Mouse (Mus musculus): Measurements from ENCODE around the gene Rpl12. TPM values are rescaled to one million over a fixed set of nuclear protein-coding genes. Genes with fewer than 3 reads are reported as not detected.

Gene Rpl12
- polyA plus RNA-seq, 1 experiment from 2014 or later, result 102 TPM

DNA sequence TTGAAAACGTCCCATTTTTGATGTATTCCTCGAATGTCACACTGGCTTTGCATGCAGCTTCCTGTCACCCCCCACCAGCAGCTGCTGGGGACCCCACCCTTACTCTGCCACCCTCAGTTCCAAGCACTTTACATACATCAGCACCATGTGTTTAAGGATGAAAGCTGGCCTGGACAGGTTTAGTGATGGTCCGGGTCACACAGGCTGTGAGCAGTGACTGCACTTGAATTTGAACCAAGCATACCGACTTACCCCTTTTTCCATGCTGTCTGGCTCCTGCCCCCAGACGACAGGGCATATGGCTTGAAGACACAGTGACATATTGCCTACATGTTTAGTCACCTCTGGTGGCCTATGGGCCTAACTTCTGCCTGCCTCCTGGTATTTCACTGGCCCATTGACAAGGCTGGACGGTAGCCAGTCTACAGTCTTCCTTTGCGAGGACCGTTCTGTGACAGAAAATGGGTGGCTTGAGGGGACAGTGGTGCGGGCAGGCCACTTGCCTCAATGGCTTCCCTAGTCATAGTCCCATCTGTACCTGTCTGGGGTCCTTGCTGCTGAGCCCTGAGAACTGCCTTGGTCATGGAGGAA is 6.8 kb downstream of the Rpl12 start:
- H3K4me2 ChIP-seq, result peak overlapping the region; percentile 87
- peaks cover 28% of the 10 kb centered on the region for H3K36me3 ChIP-seq
- H3K9me3 ChIP-seq, result no peaks in the 10 kb centered on the region
- peak overlapping the region; percentile 76 for H3K9ac ChIP-seq
- H3K4me1 ChIP-seq (replicated peaks), result peaks cover 50% of the 10 kb centered on the region
- H3K27ac ChIP-seq (replicated peaks), result peak overlapping the region; percentile 94; the same call in 1 of the 2 replicates
- ATAC-seq (ENCODE audit: low read depth), result no peak
- WGBS, result 86% methylated on average over 9 of the region's 9 CpGs
- H3K4me3 ChIP-seq, result peak overlapping the region; percentile 59
- no peaks in the 10 kb centered on the region for H3K27me3 ChIP-seq

DNA sequence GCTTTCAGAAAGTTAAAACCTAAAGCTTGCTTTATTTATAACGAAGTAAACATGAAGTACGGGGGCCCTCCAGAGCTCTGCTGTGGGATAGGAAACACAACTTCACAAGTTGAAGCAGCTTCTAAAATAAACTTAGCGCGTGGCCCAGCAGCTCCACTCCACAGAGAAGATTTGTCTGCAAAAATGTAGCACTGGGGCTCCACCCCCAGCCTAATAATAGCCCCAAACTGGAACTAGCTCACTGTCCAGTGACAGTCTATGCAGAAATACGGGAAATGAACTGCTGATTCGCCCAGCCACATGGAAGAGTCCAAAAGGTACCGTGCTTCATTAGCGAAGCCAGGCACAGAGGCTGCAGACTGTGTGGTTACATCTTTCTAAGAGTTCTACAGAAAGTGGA is 8.0 kb downstream of the Rpl12 start:
- H3K4me1 ChIP-seq (replicated peaks), result peaks cover 38% of the 10 kb centered on the region
- no peak for ATAC-seq (ENCODE audit: low read depth)
- no peak overlapping the region for H3K27ac ChIP-seq (replicated peaks)
- H3K9ac ChIP-seq, result 0 out of 2 replicates have a peak overlapping the region, but pooled peaks have one; percentile 38
- WGBS, result 91% methylated on average over 8 of the region's 8 CpGs
- no peaks in the 10 kb centered on the region for H3K9me3 ChIP-seq
- H3K4me2 ChIP-seq, result no peak overlapping the region
- peaks cover 28% of the 10 kb centered on the region for H3K36me3 ChIP-seq
- H3K4me3 ChIP-seq, result no peak overlapping the region
- no peaks in the 10 kb centered on the region for H3K27me3 ChIP-seq

DNA sequence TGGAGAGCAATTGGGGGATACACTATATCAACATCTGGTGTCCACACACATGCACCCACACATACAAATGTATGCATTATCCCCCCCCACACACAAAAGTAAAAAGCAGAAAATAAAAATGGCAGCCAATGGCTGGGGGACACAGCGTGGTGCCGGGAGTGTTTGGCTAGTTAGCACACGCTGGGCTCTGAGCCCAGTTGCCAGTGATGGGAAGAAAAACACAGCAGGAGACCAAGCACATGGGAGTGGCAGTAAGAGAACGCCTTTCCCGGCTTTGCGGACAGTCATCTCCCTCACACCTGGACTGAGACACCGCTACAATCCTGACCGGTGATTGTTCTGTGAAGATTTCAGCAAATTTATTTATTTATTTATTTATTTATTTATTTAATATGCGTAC is 9.9 kb downstream of the Rpl12 start:
- H3K36me3 ChIP-seq, result peaks cover 38% of the 10 kb centered on the region
- no peak for ATAC-seq (ENCODE audit: low read depth)
- no peaks in the 10 kb centered on the region for H3K27me3 ChIP-seq
- no peak overlapping the region for H3K27ac ChIP-seq (replicated peaks)
- H3K9me3 ChIP-seq, result no peaks in the 10 kb centered on the region
- no peak overlapping the region for H3K9ac ChIP-seq
- WGBS, result 26% methylated on average over 9 of the region's 9 CpGs
- H3K4me2 ChIP-seq, result no peak overlapping the region
- H3K4me1 ChIP-seq (replicated peaks), result peaks cover 28% of the 10 kb centered on the region
- no peak overlapping the region for H3K4me3 ChIP-seq

DNA sequence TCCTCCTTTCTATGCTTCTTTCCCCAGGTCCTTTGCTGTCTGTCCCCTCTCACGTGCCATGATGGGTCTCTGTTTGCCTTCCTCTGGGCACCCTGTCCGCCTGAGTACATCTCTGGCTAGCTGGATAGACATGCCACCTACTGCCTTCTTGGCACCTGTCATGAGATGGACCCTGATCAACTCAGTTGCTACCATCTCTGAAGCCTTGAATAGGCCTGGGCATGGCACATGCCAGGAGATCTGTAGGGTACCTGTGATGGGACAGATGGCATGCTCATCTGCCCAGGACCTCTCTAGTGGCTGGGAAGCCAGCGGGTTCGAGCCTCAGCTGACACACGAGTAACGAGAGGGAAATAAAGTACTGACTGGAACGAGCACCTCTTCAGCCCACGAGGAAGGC is 12.9 kb downstream of the Rpl12 start:
- no peak overlapping the region for H3K9ac ChIP-seq
- no peak overlapping the region for H3K4me3 ChIP-seq
- H3K27me3 ChIP-seq, result no peaks in the 10 kb centered on the region
- peaks cover 15% of the 10 kb centered on the region for H3K4me1 ChIP-seq (replicated peaks)
- H3K9me3 ChIP-seq, result no peaks in the 10 kb centered on the region
- WGBS, result 89% methylated on average over 8 of the region's 8 CpGs
- no peak overlapping the region for H3K27ac ChIP-seq (replicated peaks)
- no peak for ATAC-seq (ENCODE audit: low read depth)
- peaks cover 42% of the 10 kb centered on the region for H3K36me3 ChIP-seq
- H3K4me2 ChIP-seq, result no peak overlapping the region

DNA sequence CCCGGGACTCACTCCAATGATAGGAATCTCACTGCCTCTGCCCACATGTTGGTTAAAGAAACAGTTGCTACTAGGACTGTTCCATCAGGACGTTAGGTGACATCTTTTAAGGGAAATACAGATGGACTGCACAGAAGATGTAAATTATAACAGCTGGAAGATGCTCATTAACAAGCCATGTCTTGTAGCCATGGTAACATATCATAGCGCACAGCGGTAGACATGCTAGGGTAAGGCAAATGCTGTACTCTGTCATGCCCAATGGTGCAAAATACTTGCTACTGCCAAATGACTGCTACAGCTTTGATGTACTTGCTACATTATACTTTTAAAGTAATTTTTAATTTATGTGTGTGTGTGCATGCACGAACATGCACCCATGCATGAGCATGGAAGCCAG is 15.8 kb downstream of the Rpl12 start:
- no peak overlapping the region for H3K27ac ChIP-seq (replicated peaks)
- H3K4me2 ChIP-seq, result no peak overlapping the region
- H3K36me3 ChIP-seq, result peaks cover 42% of the 10 kb centered on the region
- no peak for ATAC-seq (ENCODE audit: low read depth)
- H3K9ac ChIP-seq, result peak overlapping the region; percentile 18; the same call in 1 of the 2 replicates
- H3K27me3 ChIP-seq, result no peaks in the 10 kb centered on the region
- peaks cover 17% of the 10 kb centered on the region for H3K4me1 ChIP-seq (replicated peaks)
- no peak overlapping the region for H3K4me3 ChIP-seq
- H3K9me3 ChIP-seq, result no peaks in the 10 kb centered on the region
- WGBS, result 79% methylated on average over 5 of the region's 5 CpGs

DNA sequence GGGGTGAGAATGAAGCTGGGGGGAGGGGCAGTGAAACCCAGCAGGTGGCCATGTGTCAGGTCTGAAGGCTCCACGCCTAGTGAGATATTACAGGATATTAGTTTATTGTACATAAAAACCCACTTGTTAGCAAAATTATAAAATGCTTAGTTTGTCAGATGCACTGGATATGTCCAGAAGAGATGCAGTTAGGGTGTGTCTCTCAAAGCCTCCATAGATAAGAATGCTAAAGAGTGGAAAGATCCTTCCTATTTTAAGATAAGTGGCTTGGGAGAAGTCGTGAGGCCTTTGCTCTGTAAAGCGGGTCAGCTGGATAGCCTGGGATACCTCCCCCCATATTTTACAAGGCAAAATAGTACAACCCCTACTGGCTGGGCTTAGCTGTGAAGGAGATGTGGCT is 17.3 kb downstream of the Rpl12 start:
- H3K36me3 ChIP-seq, result peaks cover 29% of the 10 kb centered on the region
- no peak overlapping the region for H3K27ac ChIP-seq (replicated peaks)
- peaks cover 25% of the 10 kb centered on the region for H3K4me1 ChIP-seq (replicated peaks)
- no peak for ATAC-seq (ENCODE audit: low read depth)
- no peak overlapping the region for H3K4me2 ChIP-seq
- no peaks in the 10 kb centered on the region for H3K27me3 ChIP-seq
- 83% methylated on average over 3 of the region's 3 CpGs for WGBS
- no peak overlapping the region for H3K9ac ChIP-seq
- no peak overlapping the region for H3K4me3 ChIP-seq
- H3K9me3 ChIP-seq, result no peaks in the 10 kb centered on the region

DNA sequence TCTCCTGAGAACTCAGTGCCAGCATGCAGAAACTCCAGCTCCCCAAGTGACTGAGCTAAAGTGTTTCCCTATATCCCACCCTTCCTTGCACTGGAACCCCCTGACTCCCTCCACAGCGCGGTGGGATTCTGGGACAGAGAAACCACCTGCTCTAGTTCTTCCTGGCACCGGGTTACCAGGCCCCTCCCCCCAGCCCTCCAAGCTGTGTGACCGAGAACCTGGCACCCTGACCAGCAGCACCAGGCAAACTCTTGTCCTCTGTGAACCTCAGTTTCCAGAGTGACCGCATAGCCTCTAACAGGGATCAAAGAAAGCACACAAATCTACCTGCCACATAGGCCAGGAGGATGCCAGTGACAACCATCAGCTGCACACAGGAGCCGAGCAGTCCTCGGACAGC is 18.3 kb downstream of the Rpl12 start:
- H3K36me3 ChIP-seq, result peaks cover 19% of the 10 kb centered on the region
- no peaks in the 10 kb centered on the region for H3K27me3 ChIP-seq
- H3K4me2 ChIP-seq, result no peak overlapping the region
- H3K27ac ChIP-seq (replicated peaks), result no peak overlapping the region
- H3K9ac ChIP-seq, result peak overlapping the region; percentile 31; the same call in 1 of the 2 replicates
- H3K9me3 ChIP-seq, result no peaks in the 10 kb centered on the region
- peaks cover 25% of the 10 kb centered on the region for H3K4me1 ChIP-seq (replicated peaks)
- no peak overlapping the region for H3K4me3 ChIP-seq
- no peak for ATAC-seq (ENCODE audit: low read depth)
- 86% methylated on average over 7 of the region's 7 CpGs for WGBS

DNA sequence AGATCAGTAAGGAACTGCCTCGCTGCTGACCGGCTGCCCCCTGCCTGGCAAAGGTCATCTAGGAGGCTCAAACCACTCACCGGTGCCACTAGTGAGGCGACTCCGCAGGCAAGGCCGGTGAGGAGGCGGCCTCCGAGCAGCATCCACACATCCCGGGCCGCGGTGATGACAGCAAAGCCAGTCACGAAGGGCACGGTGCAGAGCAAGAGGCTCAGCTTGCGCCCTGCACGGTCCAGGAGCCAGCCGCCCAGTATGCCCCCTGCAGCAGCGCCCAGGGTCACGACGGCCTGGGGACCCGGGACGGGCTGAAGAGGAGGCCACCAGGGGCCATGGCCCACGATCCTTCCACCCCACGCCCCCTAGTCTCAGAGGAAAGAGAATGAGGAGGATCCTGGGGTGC is 19.9 kb downstream of the Rpl12 start:
- Histone ChIP-seq H3K9me3 (no peaks in the 10 kb centered on the region), H3K27ac (replicated peaks) (peak overlapping the region; percentile 81), H3K4me1 (replicated peaks) (peaks cover 25% of the 10 kb centered on the region), H3K27me3 (no peaks in the 10 kb centered on the region), H3K4me3 (peak overlapping the region; percentile 88), H3K9ac (peak overlapping the region; percentile 92), H3K36me3 (peaks cover 3% of the 10 kb centered on the region), H3K4me2 (peak overlapping the region; percentile 99)
- 3% methylated on average over 23 of the region's 23 CpGs for WGBS
- peak; percentile 54 for ATAC-seq (ENCODE audit: low read depth)

DNA sequence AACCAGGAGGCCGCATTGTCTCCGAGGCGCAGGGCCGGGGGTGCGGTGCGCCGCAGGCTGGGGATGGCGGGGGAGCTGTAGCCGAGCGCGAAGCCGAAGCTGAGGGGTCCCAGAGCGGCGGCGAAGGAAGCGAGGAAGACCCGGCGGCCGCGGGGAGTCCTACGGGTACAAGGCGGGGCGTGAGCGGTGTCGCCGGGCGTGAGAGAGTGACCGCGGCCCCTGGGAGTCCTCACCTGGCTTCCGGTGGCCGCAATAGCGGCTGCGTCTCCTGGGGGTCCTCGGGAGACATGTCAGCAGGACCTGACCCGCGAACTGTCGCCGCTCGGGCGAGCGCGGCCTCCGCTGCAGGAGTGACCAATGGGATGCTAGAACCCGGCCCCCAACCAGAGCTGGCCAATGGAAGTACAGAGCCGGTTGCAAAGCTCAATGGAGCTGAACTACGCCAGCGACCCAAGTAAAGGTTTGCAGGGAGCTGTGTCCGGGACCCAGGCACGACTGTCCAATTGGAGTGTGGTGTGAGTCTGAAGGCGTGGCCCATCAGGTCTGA is 20.4 kb downstream of the Rpl12 start, which contains the start of gene Slc2a8:
Gene Slc2a8, minus strand, starts transcription at position 359 of the 547 bp plus-strand sequence.
- ATAC-seq (ENCODE audit: low read depth), result peak; percentile 99
- Histone ChIP-seq H3K27ac (replicated peaks) (peak within 1 kb of the TSS; percentile 81), H3K9ac (peak within 1 kb of the TSS; percentile 92), H3K4me1 (replicated peaks) (peaks cover 23% of the 10 kb centered on the region), H3K4me3 (peak within 1 kb of the TSS; percentile 88), H3K9me3 (no peaks in the 10 kb centered on the region), H3K4me2 (peak within 1 kb of the TSS; percentile 99), H3K27me3 (no peaks in the 10 kb centered on the region), H3K36me3 (no peaks in the 10 kb centered on the region)
- under 1% methylated on average over 43 of the region's 50 CpGs for WGBS

DNA sequence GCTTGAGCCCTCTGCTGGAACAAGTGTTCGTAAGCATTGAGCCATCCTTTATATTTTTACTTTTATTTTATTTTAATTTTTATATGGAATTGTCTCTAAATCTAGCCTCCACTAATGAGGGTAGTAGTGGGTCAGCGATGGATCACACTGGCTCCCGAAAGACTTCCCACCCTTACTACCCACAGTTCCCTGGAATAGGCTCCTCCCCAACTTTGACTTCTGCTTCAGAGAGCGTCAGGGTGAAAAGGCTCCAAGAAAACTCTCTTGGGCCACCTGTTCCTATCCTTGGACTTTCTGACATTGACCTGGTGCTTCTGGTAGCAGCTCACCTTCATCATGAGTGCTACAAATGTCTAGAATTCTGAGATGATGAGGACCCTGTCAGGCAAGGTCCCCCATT is 21.3 kb downstream of the Rpl12 start:
- peak overlapping the region; percentile 27; the same call in 1 of the 2 replicates for H3K9ac ChIP-seq
- WGBS, result 3% methylated on average over 4 of the region's 4 CpGs
- no peaks in the 10 kb centered on the region for H3K36me3 ChIP-seq
- no peaks in the 10 kb centered on the region for H3K9me3 ChIP-seq
- no peaks in the 10 kb centered on the region for H3K27me3 ChIP-seq
- no peak overlapping the region for H3K27ac ChIP-seq (replicated peaks)
- peak overlapping the region; percentile 88 for H3K4me3 ChIP-seq
- H3K4me2 ChIP-seq, result peak overlapping the region; percentile 99
- H3K4me1 ChIP-seq (replicated peaks), result peaks cover 21% of the 10 kb centered on the region
- ATAC-seq (ENCODE audit: low read depth), result no peak

DNA sequence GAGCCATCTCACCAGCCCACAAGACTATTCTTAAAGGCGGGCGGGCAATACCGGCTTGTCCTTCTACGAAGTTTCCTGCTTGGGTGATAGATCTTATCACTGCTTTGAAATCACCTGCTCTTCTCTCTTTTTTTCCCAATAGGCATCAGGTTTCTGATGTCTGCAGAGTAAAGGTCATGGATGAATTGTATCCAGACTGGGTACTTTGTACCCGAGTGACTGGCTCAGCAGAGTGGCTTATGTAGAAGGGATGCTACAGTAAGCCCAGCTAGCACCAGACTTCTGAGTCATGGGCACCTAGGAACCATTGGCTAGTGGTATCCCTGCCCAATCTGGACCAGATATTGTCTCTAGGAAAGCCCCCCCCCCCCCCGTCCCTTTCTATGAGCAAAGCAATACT is 22.3 kb downstream of the Rpl12 start:
- no peaks in the 10 kb centered on the region for H3K36me3 ChIP-seq
- 65% methylated on average over 6 of the region's 6 CpGs for WGBS
- H3K27me3 ChIP-seq, result no peaks in the 10 kb centered on the region
- H3K9me3 ChIP-seq, result no peaks in the 10 kb centered on the region
- no peak overlapping the region for H3K4me2 ChIP-seq
- H3K9ac ChIP-seq, result no peak overlapping the region
- no peak overlapping the region for H3K27ac ChIP-seq (replicated peaks)
- H3K4me3 ChIP-seq, result no peak overlapping the region
- H3K4me1 ChIP-seq (replicated peaks), result peaks cover 21% of the 10 kb centered on the region
- ATAC-seq (ENCODE audit: low read depth), result no peak

DNA sequence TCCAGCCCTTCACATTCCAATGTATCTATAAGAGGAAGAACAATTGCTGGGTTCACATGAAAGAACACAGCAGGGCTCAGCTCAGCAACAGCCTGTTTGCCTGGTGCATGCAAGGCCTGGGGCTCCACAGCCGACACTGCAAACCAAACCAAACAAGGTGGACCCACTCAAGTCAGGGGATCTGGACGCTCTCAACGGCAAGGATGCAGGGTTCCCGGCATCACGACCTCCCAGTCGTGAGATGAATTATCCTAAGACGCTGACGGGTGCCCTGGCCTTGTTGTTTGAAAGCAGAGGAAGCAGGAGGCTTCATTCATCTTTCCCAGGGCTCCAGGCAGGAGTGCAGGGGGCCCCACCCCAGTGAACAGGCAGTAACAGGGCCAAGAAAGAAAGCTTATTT is 24.5 kb downstream of the Rpl12 start:
- no peak for ATAC-seq (ENCODE audit: low read depth)
- H3K36me3 ChIP-seq, result no peaks in the 10 kb centered on the region
- H3K27ac ChIP-seq (replicated peaks), result no peak overlapping the region
- H3K4me3 ChIP-seq, result no peak overlapping the region
- H3K9me3 ChIP-seq, result no peaks in the 10 kb centered on the region
- H3K27me3 ChIP-seq, result no peaks in the 10 kb centered on the region
- peaks cover 14% of the 10 kb centered on the region for H3K4me1 ChIP-seq (replicated peaks)
- no peak overlapping the region for H3K4me2 ChIP-seq
- no peak overlapping the region for H3K9ac ChIP-seq
- WGBS, result 75% methylated on average over 8 of the region's 8 CpGs

DNA sequence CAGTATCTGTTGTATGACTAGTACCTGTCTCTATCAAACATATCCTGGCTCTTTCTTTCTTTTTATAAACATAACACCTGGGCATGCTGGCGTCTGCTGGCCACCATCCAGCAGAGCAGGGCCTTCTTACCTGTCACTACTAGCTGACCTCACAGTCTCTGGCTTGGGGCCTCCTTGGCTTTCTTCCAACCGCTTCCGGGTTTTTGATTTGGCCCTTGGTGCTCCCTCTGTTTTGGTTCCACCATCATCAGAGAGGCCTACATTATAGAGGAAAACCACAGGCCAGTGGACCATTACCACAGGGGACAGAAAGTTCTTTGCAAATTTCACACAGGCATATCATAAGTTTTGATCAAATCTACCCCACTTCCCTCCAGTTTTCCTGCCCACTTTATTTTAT is 28.0 kb downstream of the Rpl12 start:
- no peaks in the 10 kb centered on the region for H3K4me1 ChIP-seq (replicated peaks)
- no peak overlapping the region for H3K4me3 ChIP-seq
- 84% methylated on average over 3 of the region's 3 CpGs for WGBS
- no peak overlapping the region for H3K9ac ChIP-seq
- no peak overlapping the region for H3K4me2 ChIP-seq
- H3K9me3 ChIP-seq, result no peaks in the 10 kb centered on the region
- H3K27ac ChIP-seq (replicated peaks), result no peak overlapping the region
- ATAC-seq (ENCODE audit: low read depth), result no peak
- H3K27me3 ChIP-seq, result no peaks in the 10 kb centered on the region
- 0 out of 2 replicates have a peak, but pooled peaks cover 3% of the 10 kb centered on the region for H3K36me3 ChIP-seq

Data from neural tube, embryonic 13.5 days (tissue).